Mouse (Mus musculus) cerebellum, postnatal 14 days (tissue): ENCODE results near the gene Gstm3.
"Not testable (repeated sequence)": the region's sequence is repeated elsewhere in the genome, so short reads cannot be mapped to it uniquely, and the experiment has no call there.

Experiments
- DNase-seq, 2 experiments: peaks; one replicate each; pipeline ENCODE4 v3.0.0; 2021; ENCODE audit warnings: mixed read lengths in 2 of 2

Gene Gstm3

DNA sequence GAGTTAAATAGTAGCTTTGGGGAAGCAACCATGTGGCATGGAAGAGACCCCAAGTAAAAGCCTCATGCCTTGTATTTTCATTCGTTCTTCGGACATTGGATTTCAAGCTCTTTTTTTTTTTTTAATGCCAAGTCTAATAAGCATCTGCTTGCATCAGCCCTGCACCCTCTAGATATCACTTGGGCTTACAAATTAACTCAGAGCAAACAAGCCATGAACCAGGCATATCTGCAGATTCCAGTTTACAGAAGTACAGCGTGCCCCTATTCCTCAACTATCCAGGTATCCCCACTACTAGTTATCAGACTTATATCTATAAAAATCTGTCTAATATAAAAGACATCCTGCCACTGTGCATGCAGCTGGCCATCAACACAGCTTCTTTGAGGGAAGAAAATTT lies 3.0 kb upstream of the Gstm3 start:
- DNase-seq: no peak

DNA sequence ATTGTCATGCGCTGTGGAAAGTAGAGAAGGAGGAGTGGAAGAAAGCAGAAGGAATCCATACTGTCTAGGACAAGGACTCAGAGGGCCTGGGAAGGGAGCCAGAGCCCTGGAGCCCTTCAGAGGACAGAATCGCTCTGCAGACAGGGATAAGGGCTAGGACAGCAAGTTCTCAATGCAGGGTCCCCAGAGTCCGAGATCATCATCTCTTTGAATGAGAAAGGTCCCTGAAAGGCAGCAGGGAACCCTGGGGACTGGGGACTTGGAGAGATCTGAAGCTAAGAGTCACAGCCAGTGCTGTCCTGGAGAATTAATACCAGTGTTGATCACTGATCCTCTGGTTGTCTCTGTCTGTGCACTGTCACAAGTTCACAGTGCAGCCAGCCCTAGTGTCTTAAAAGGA lies 2.0 kb upstream of the Gstm3 start:
- DNase-seq: not testable (repeated sequence)

DNA sequence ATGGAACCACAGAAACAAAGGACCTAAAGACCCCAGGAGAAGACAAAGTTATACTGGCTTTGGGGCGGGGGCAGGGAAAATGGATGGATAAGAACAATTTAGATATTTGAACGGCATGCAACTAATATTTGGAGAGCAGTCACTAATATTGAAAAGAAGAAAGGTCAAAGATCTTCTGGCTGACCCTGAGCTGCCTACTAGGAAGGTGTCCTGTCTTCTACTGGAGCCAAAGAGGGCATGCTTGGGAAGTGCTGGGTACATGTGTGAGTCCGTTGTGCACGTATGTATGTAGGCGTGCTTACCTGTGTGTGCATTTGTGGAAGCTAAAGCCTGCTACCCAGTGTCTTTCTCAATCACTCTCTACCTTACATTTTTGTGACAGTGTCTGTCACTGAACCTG lies 2.5 kb downstream of the Gstm3 start:
- DNase-seq: no peak

DNA sequence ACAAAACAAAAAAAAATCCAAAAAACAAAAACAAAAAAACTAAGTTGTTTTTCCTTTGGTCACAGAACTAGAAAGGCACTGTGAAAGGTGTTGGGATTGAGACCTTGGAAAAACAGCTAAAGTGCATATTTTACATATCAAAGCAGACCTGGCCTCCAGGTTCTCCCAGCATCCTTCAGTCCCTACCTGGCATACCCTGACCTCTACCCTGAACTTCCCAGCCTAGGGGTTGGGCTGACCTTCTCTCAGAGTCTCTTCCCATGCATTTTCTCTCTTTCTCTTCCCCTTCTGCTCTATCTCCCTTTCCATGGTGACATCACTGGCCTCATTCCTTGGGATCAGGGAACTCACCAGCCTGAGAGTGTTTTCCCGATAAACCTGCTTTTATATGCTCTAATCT lies 3.5 kb downstream of the Gstm3 start:
- DNase-seq: no peak

- peak in 1 of 2 experiments; percentile 25 for DNase-seq
Measured at GRCm38 (mm10) chr3:107964656-107965308, 4.3 kb downstream of the Gstm3 start.

- no peak for DNase-seq
Measured at GRCm38 (mm10) chr3:107964026-107964425, 5.1 kb downstream of the Gstm3 start.

GRCm38 (mm10) chr3:107955260-107955659 lies 13.8 kb downstream of the Gstm3 start:
- DNase-seq: not testable (repeated sequence)

- DNase-seq: no peak
Measured at GRCm38 (mm10) chr3:107953906-107954305, 15.2 kb downstream of the Gstm3 start.

- DNase-seq: peak; percentile 89 to 91
Measured at GRCm38 (mm10) chr3:107953328-107953755, 15.7 kb downstream of the Gstm3 start.

DNA sequence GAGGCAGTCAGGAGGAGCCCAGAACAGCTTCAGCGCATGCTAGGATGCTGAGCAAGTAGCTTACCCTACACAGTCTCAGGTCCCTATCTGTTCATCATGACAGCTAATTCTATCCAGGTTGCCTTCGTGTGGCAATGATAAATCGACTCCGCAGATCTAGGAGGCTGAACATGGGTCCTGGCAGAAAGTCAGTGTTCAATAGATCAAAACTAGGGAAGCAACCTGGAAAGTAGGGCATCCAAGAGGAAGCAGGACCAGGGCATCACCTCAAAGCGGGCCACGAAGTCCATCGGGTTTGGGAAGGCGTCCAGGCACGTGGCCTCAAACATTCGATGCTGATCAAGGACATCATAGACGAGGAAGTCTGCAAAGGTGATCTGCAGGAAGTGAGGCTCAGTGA lies 18.6 kb downstream of the Gstm3 start:
- no peak for DNase-seq

GRCm38 (mm10) chr3:107949461-107949860 lies 19.6 kb downstream of the Gstm3 start:
- not testable (repeated sequence) for DNase-seq

- DNase-seq: no peak
Measured at GRCm38 (mm10) chr3:107945729-107946128, 23.4 kb downstream of the Gstm3 start.

GRCm38 (mm10) chr3:107943239-107943990 lies 25.7 kb downstream of the Gstm3 start, which contains the start of gene Gstm6:
TSS of gene Gstm6 (minus strand) at chr3:107943749.
- peak; percentile 49 to 56 for DNase-seq

DNA sequence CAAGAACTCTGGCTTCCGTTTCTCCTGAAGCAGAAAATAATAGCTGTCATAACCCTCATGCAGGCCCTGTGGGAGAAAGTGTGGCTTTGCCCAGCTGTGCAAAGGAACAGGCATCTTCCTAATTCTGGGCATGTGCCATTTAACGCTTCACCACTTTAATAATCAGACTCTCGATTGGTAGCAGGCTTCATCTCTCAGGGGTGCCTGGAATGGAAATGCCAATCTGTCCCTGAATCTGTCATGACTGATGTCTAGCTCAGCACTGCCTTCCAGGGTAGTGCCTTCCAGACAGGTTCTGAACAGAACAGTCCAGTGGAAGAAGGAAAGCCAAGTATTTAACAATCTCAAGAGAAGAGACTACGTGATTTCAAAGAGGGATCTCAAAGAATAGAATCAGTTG lies 27.8 kb downstream of the Gstm3 start:
- peak; percentile 45 to 64 for DNase-seq

DNA sequence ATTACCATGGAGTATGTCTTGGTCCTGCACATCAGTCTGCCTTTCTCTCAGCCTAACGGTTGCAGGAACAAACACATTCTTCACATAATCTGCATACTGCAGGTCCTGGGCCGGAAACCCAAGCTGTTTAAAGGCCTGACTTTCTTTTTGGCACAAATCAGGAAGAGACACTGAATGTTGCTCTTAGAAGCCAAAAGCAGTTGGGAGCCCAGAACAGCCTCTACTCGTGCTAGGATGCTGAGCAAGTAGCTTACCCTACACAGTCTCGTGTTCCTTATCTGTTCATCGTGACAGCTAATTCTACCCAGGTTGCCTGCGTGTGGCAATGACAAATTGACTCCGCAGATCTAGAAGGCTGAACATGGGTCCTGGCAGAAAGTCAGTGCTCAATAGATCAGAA lies 28.6 kb downstream of the Gstm3 start:
- no peak for DNase-seq

DNA sequence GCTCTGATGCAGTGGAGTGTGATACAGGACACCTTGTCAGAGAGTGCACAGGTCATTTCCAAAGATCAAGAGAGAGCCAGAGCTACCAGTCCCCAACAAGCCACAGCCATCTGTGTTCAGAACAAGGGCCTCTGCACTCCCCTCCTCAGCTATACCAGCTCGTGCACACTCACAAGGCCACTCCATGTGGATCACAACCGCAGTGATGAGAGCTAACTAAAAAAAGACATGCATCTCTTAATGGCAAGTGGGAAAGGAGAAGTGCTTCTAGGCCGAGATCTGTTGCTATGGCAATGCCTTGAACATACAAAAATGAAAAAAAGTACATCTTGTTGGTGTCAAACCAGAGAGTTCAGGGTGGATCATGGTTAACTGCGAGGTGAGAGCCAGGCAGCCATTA lies 29.3 kb downstream of the Gstm3 start:
- no peak for DNase-seq

GRCm38 (mm10) chr3:107939403-107939802 lies 29.7 kb downstream of the Gstm3 start:
- peak; percentile 53 to 70 for DNase-seq

GRCm38 (mm10) chr3:107935888-107936287 lies 33.2 kb downstream of the Gstm3 start:
- DNase-seq: no peak

DNA sequence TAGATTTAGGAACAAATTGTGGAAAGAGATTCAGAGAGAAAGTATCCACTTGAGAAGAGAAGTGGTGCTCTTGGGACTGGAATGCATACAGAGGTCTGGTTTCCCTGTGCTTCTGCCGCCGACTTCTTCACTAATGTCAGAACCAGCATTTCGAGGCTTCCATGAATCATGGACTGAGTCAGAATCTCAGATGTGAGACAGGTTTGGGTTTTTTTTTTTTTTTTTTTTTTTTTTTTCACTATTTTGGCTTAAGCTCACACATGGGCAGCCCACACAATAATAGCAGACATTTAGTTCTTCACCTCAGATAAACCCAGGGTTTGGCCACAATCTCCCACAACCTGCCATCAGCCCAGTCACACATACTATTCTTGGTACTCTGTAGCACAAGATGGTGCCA lies 33.8 kb downstream of the Gstm3 start:
- DNase-seq: no peak

DNA sequence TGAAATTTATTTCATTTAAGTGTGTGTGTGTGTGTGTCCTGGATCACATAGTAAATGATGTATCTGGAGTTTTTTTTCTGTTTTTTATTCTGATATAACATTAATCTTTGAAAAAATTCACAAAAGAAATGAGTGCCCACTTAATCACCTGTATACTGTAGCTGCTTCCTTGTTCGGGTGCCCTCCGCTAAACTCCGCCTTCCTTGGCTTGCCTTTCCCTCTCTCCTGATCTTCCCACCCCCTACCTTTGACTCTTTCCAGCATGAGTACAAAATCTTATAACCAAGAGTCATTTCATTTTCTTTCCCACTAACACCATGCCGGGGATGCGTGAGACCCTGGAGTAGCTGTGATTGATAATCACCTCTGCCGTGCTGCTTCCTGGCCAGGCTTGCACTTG lies 37.0 kb downstream of the Gstm3 start:
- peak in 1 of 2 experiments; percentile 43 for DNase-seq

DNA sequence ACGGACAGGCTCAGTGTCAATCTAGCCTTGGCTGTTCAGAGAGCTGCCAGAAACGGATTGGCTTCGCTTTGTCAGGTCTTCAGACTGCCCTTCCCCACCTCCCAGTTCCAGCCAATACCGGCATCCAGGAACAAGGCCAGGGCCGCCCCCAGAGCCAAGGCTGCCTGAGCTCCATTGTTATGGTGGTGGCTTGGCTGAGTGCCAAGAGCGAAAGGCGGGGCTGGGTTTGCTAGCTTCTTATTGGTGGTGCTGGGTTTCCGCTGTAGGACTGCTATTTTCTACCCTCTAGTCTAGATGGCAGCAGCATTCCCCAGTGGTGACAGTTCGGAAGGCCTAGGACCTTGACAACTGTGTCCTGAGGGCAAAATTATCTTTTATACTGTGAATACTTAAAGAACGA lies 37.4 kb downstream of the Gstm3 start, which contains the start of gene Gstm7:
Gene Gstm7 (minus strand): TSS at position 148 of the 400 bp plus-strand sequence.
- peak; percentile 100 for DNase-seq

DNA sequence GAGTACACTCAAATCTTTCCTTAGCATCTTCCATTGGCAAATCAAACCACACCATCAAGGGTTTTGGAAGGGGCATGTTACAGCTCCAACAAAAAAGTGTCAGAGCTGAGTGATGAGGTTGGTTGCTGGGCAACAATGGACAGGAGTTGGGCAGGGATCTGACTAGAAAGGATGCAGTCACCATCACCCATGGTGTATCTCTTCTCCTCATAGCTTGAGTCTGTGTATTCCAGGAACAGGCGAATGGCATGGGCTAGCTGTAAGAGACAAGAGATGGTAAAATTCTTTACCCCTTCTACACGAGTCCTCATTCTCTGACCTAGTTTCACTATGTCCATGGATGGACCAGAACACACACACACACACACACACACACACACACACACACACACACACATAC lies 37.9 kb downstream of the Gstm3 start:
- no peak for DNase-seq

- no peak for DNase-seq
Measured at GRCm38 (mm10) chr3:107929731-107930130, 39.4 kb downstream of the Gstm3 start.

- no peak for DNase-seq
Measured at GRCm38 (mm10) chr3:107929243-107929642, 39.8 kb downstream of the Gstm3 start.
